Mouse (Mus musculus) hematopoietic stem cell, adult 5-6 weeks (primary cell): ENCODE results near the gene Lamc3. TPM values are rescaled to one million over a fixed set of nuclear protein-coding genes. Genes with fewer than 3 reads are reported as not detected.

Source experiments
- total RNA-seq: library from RNA; stranded (forward); fragments of 172-1452, 232-1000 nt; gene quantifications from 2 replicates; pipeline ENCODE4 v1.2.3, GENCODE M21; 2017

Gene Lamc3
- total RNA-seq, 1 experiment from 2014 or later, result not detected

Other genes starting within 250 kb of the Lamc3 start
- gene Prdm12, start 247.3 kb upstream of the Lamc3 start, total RNA-seq, result not detected in 2 replicates
- 77.7 and 85.4 TPM in 2 replicates for gene Exosc2, start 216.6 kb upstream of the Lamc3 start, total RNA-seq
- 35.4 and 41.1 TPM in 2 replicates for gene Abl1, start 198.9 kb upstream of the Lamc3 start, total RNA-seq
- gene Qrfp, start 76.7 kb upstream of the Lamc3 start, total RNA-seq, result not detected in 2 replicates
- gene Fibcd1, start 41.3 kb upstream of the Lamc3 start, total RNA-seq, result not detected in 2 replicates
- 1.0 and 1.1 TPM in 2 replicates for gene Aif1l, start 62.8 kb downstream of the Lamc3 start, total RNA-seq
- 35.2 and 76.3 TPM in 2 replicates for gene Nup214, start 87.1 kb downstream of the Lamc3 start, total RNA-seq
- gene Fam78a, start 197.6 kb downstream of the Lamc3 start, total RNA-seq, result 12.3 and 12.9 TPM in 2 replicates
- 1.1 and 2.2 TPM in 2 replicates for gene Plpp7, start 208.2 kb downstream of the Lamc3 start, total RNA-seq